Mouse (Mus musculus) embryonic facial prominence, embryonic 14.5 days (tissue): ENCODE results near the gene Scfd2. TPM values are rescaled to one million over a fixed set of nuclear protein-coding genes. Genes with fewer than 3 reads are reported as not detected.

Source experiments
- ATAC-seq: fragments of 200-750 bp; cut with Nextera tagmentation; 2 replicates; pipeline ENCODE4 v1.8.0; 2017; ENCODE audit warnings: low read depth, moderate number of reproducible peaks, moderate TSS enrichment
- DNase-seq: peaks from one replicate; pipeline ENCODE4 v3.0.0-alpha.2; 2015; ENCODE audit warnings: low spot score
- H3K27ac ChIP-seq: fragments of 300-500 bp; sonication (generic); replicated peaks from 2 replicates; pipeline ENCODE4 v1.5.1; 2014; ENCODE audit warnings: low read depth, mild to moderate bottlenecking, low read length, moderate library complexity
- H3K27me3 ChIP-seq: fragments of 300-500 bp; sonication (generic); replicated peaks from 2 replicates; pipeline ENCODE4 v1.6.1; 2014; ENCODE audit warnings: low read length; ENCODE audit not compliant: control insufficient read depth, insufficient read depth
- H3K36me3 ChIP-seq: fragments of 300-500 bp; sonication (generic); 2 replicates; pipeline ENCODE4 v1.6.1; 2014; ENCODE audit warnings: low read length, mixed read lengths; ENCODE audit not compliant: control insufficient read depth, insufficient read depth
- H3K4me1 ChIP-seq: fragments of 300-500 bp; sonication (generic); 2 replicates; pipeline ENCODE4 v1.6.1; 2014; ENCODE audit warnings: antibody characterized with exemption, low read length; ENCODE audit not compliant: control insufficient read depth, insufficient read depth
- H3K4me2 ChIP-seq: fragments of 300-500 bp; sonication (generic); 2 replicates; pipeline ENCODE4 v1.6.1; 2014; ENCODE audit warnings: low read depth, mild to moderate bottlenecking, low read length, moderate library complexity, mixed read lengths
- H3K4me3 ChIP-seq: fragments of 300-500 bp; sonication (generic); 2 replicates; pipeline ENCODE4 v1.5.1; 2014; ENCODE audit warnings: low read depth, mild to moderate bottlenecking, low read length
- H3K9ac ChIP-seq: fragments of 300-500 bp; sonication (generic); 2 replicates; pipeline ENCODE4 v1.6.1; 2014; ENCODE audit warnings: low read depth, mild to moderate bottlenecking, low read length, moderate library complexity, mixed read lengths
- H3K9me3 ChIP-seq: fragments of 300-500 bp; sonication (generic); 2 replicates; pipeline ENCODE4 v1.6.1; 2016; ENCODE audit warnings: low read length; ENCODE audit not compliant: control insufficient read depth
- WGBS: fragments of 180-500 bp; shearing (Covaris S2); extraction: QIAGEN DNeasy Blood & Tissue Kit; methylation state at CpG from one replicate; pipeline ENCODE4 v1.1.7; 2014; 5-methylcytosine and 5-hydroxymethylcytosine counted together
- polyA plus RNA-seq: library from polyadenylated mRNA; unstranded; fragments of >200 nt; fragmentation: Nextera tagmentation; extraction: Ambion mirVana; gene quantifications from 2 replicates; pipeline ENCODE4 v1.2.1, GENCODE M21; 2014

The Scfd2 gene
- polyA plus RNA-seq, 1 experiment from 2014 or later, result 21.3 TPM

GRCm38 (mm10) chr5:74527025-74527424, 4.5 kb downstream of the Scfd2 start:
- peaks cover 12% of the 10 kb centered on the region; the same call in 1 of the 2 replicates for H3K4me1 ChIP-seq
- H3K27ac ChIP-seq, result no peak overlapping the region
- ATAC-seq, result no peak
- no peaks in the 10 kb centered on the region for H3K27me3 ChIP-seq
- no peak overlapping the region for H3K4me3 ChIP-seq
- H3K9ac ChIP-seq, result no peak overlapping the region
- H3K36me3 ChIP-seq, result no peaks in the 10 kb centered on the region
- no peak overlapping the region for H3K4me2 ChIP-seq
- WGBS, result 76% methylated on average over 5 of the region's 5 CpGs
- DNase-seq, result no peak
- H3K9me3 ChIP-seq, result no peaks in the 10 kb centered on the region

GRCm38 (mm10) chr5:74511686-74512085, 19.9 kb downstream of the Scfd2 start:
- no peak for ATAC-seq
- Histone ChIP-seq H3K36me3 (no peaks in the 10 kb centered on the region), H3K27ac (no peak overlapping the region), H3K9ac (no peak overlapping the region), H3K4me2 (no peak overlapping the region), H3K4me1 (no peaks in the 10 kb centered on the region), H3K4me3 (no peak overlapping the region), H3K9me3 (no peaks in the 10 kb centered on the region), H3K27me3 (no peaks in the 10 kb centered on the region)
- DNase-seq, result peak; percentile 75

- H3K4me3 ChIP-seq, result no peak overlapping the region
- no peaks in the 10 kb centered on the region for H3K9me3 ChIP-seq
- ATAC-seq (no peak), DNase-seq (no peak)
- no peaks in the 10 kb centered on the region for H3K36me3 ChIP-seq
- H3K27ac ChIP-seq, result no peak overlapping the region
- WGBS, result 74% methylated on average over 3 of the region's 3 CpGs
- H3K4me1 ChIP-seq, result no peaks in the 10 kb centered on the region
- no peaks in the 10 kb centered on the region for H3K27me3 ChIP-seq
- no peak overlapping the region for H3K4me2 ChIP-seq
- no peak overlapping the region for H3K9ac ChIP-seq
Observed at GRCm38 (mm10) chr5:74492705-74493104, 38.9 kb downstream of the Scfd2 start.

GRCm38 (mm10) chr5:74484646-74485045, 46.9 kb downstream of the Scfd2 start:
- H3K4me2 ChIP-seq, result no peak overlapping the region
- H3K9me3 ChIP-seq, result no peaks in the 10 kb centered on the region
- H3K27ac ChIP-seq, result no peak overlapping the region
- no peak overlapping the region for H3K9ac ChIP-seq
- no peaks in the 10 kb centered on the region for H3K4me1 ChIP-seq
- no peaks in the 10 kb centered on the region for H3K36me3 ChIP-seq
- DNase-seq (no peak), ATAC-seq (no peak)
- no peaks in the 10 kb centered on the region for H3K27me3 ChIP-seq
- WGBS, result 88% methylated on average over 4 of the region's 4 CpGs
- no peak overlapping the region for H3K4me3 ChIP-seq

- ATAC-seq, result no peak
- Histone ChIP-seq H3K4me2 (no peak overlapping the region), H3K27ac (no peak overlapping the region), H3K36me3 (no peaks in the 10 kb centered on the region), H3K4me3 (no peak overlapping the region), H3K4me1 (no peaks in the 10 kb centered on the region), H3K9me3 (no peaks in the 10 kb centered on the region), H3K9ac (no peak overlapping the region), H3K27me3 (no peaks in the 10 kb centered on the region)
- DNase-seq, result peak; percentile 23
- WGBS, result 44% methylated on average over 6 of the region's 6 CpGs
Observed at GRCm38 (mm10) chr5:74482633-74483032, 48.9 kb downstream of the Scfd2 start.

- H3K4me3 ChIP-seq, result no peak overlapping the region
- H3K36me3 ChIP-seq, result no peaks in the 10 kb centered on the region
- H3K9ac ChIP-seq, result no peak overlapping the region
- no peaks in the 10 kb centered on the region for H3K27me3 ChIP-seq
- no peak overlapping the region for H3K27ac ChIP-seq
- no peak for ATAC-seq
- no peaks in the 10 kb centered on the region for H3K9me3 ChIP-seq
- no peak overlapping the region for H3K4me2 ChIP-seq
- H3K4me1 ChIP-seq, result no peaks in the 10 kb centered on the region
- DNase-seq, result peak; percentile 59
- WGBS, result 55% methylated on average over 3 of the region's 3 CpGs
Observed at GRCm38 (mm10) chr5:74482034-74482433, 49.5 kb downstream of the Scfd2 start.

GRCm38 (mm10) chr5:74480409-74480808, 51.1 kb downstream of the Scfd2 start:
- H3K4me3 ChIP-seq, result no peak overlapping the region
- no peak overlapping the region for H3K27ac ChIP-seq
- no peaks in the 10 kb centered on the region for H3K9me3 ChIP-seq
- H3K27me3 ChIP-seq, result no peaks in the 10 kb centered on the region
- no peak overlapping the region for H3K4me2 ChIP-seq
- no peaks in the 10 kb centered on the region for H3K36me3 ChIP-seq
- no peak for DNase-seq
- ATAC-seq, result no peak
- H3K4me1 ChIP-seq, result no peaks in the 10 kb centered on the region
- 79% methylated on average over 4 of the region's 4 CpGs for WGBS
- H3K9ac ChIP-seq, result no peak overlapping the region

GRCm38 (mm10) chr5:74479947-74480346, 51.6 kb downstream of the Scfd2 start:
- Histone ChIP-seq H3K9ac (no peak overlapping the region), H3K36me3 (no peaks in the 10 kb centered on the region), H3K27me3 (no peaks in the 10 kb centered on the region), H3K4me1 (no peaks in the 10 kb centered on the region), H3K4me3 (no peak overlapping the region), H3K9me3 (no peaks in the 10 kb centered on the region), H3K27ac (no peak overlapping the region), H3K4me2 (no peak overlapping the region)
- WGBS, result 80% methylated on average over 4 of the region's 4 CpGs
- DNase-seq, result no peak
- no peak for ATAC-seq

- H3K9ac ChIP-seq, result no peak overlapping the region
- 75% methylated on average over 5 of the region's 5 CpGs for WGBS
- no peak overlapping the region for H3K27ac ChIP-seq
- no peak overlapping the region for H3K4me3 ChIP-seq
- ATAC-seq (no peak), DNase-seq (no peak)
- H3K4me2 ChIP-seq, result no peak overlapping the region
- no peaks in the 10 kb centered on the region for H3K4me1 ChIP-seq
- H3K27me3 ChIP-seq, result no peaks in the 10 kb centered on the region
- no peaks in the 10 kb centered on the region for H3K9me3 ChIP-seq
- H3K36me3 ChIP-seq, result no peaks in the 10 kb centered on the region
Observed at GRCm38 (mm10) chr5:74479157-74479556, 52.4 kb downstream of the Scfd2 start.
